Mouse (Mus musculus): Measurements from ENCODE around the gene Usp24. TPM values are rescaled to one million over a fixed set of nuclear protein-coding genes. Genes with fewer than 3 reads are reported as not detected.

The Usp24 gene
- polyA plus RNA-seq (2014; fragmentation: Illumina TruSeq; extraction: RNeasy Lipid Tissue Mini Kit (QIAGEN cat#74804); ENCODE audit: low read depth, low replicate concordance) = 29.1 TPM

GRCm38 (mm10) chr4:106315921-106316350, at the start of gene Usp24:
Gene Usp24, plus strand, starts transcription at chr4:106316213.

Other genes starting within 250 kb of the Usp24 start
- not detected for gene Pcsk9, start 148.1 kb downstream of the Usp24 start, polyA plus RNA-seq (2014; fragmentation: Illumina TruSeq; extraction: RNeasy Lipid Tissue Mini Kit (QIAGEN cat#74804); ENCODE audit: low read depth, low replicate concordance)
- gene Bsnd, start 176.1 kb downstream of the Usp24 start, polyA plus RNA-seq (2014; fragmentation: Illumina TruSeq; extraction: RNeasy Lipid Tissue Mini Kit (QIAGEN cat#74804); ENCODE audit: low read depth, low replicate concordance) = not detected
- gene Dhcr24, start 244.8 kb downstream of the Usp24 start, polyA plus RNA-seq (2014; fragmentation: Illumina TruSeq; extraction: RNeasy Lipid Tissue Mini Kit (QIAGEN cat#74804); ENCODE audit: low read depth, low replicate concordance) = 2.7 TPM

Data from heart, adult 10 weeks (tissue).